Mouse (Mus musculus) neural tube, embryonic 13.5 days (tissue): Measurements from ENCODE around the gene Lima1. TPM values are rescaled to one million over a fixed set of nuclear protein-coding genes. Genes with fewer than 3 reads are reported as not detected.

Source experiments
- ATAC-seq: fragments of 200-750 bp; cut with Nextera tagmentation; 2 replicates; pipeline ENCODE4 v1.8.0; 2017; ENCODE audit warnings: low read depth, mild to moderate bottlenecking, moderate TSS enrichment, moderate library complexity
- H3K27ac ChIP-seq: fragments of 300-500 bp; sonication (generic); replicated peaks from 2 replicates; pipeline ENCODE4 v1.5.1; 2015; ENCODE audit warnings: moderate library complexity, mild to moderate bottlenecking, inconsistent platforms
- H3K27me3 ChIP-seq: fragments of 300-500 bp; sonication (generic); 2 replicates; pipeline ENCODE4 v1.6.1; 2015; ENCODE audit warnings: mild to moderate bottlenecking, inconsistent platforms
- H3K36me3 ChIP-seq: fragments of 300-500 bp; sonication (generic); 2 replicates; pipeline ENCODE4 v1.6.1; 2015; ENCODE audit warnings: mild to moderate bottlenecking, inconsistent platforms
- H3K4me1 ChIP-seq: fragments of 300-500 bp; sonication (generic); replicated peaks from 2 replicates; pipeline ENCODE4 v1.6.1; 2015; ENCODE audit warnings: inconsistent platforms
- H3K4me2 ChIP-seq: fragments of 300-500 bp; sonication (generic); 2 replicates; pipeline ENCODE4 v1.6.1; 2015; ENCODE audit warnings: inconsistent platforms, mild to moderate bottlenecking, moderate library complexity
- H3K4me3 ChIP-seq: fragments of 300-500 bp; sonication (generic); 2 replicates; pipeline ENCODE4 v1.5.1; 2015; ENCODE audit warnings: mild to moderate bottlenecking, inconsistent platforms
- H3K9ac ChIP-seq: fragments of 300-500 bp; sonication (generic); 2 replicates; pipeline ENCODE4 v1.6.1; 2015; ENCODE audit warnings: moderate library complexity, mild to moderate bottlenecking, inconsistent platforms
- H3K9me3 ChIP-seq: fragments of 300-500 bp; sonication (generic); 2 replicates; pipeline ENCODE4 v1.6.1; 2016; ENCODE audit warnings: inconsistent platforms
- WGBS: fragments of 180-500 bp; shearing (Covaris S2); methylation state at CpG from one replicate; pipeline ENCODE4 v1.1.7; 2015; 5-methylcytosine and 5-hydroxymethylcytosine counted together
- polyA plus RNA-seq: library from polyadenylated mRNA; unstranded; fragments of >200 nt; fragmentation: Nextera tagmentation; extraction: Ambion mirVana; gene quantifications from 2 replicates; pipeline ENCODE4 v1.2.1, GENCODE M21; 2015

Lima1 gene
- polyA plus RNA-seq, 1 experiment from 2014 or later, result 28.4 TPM

DNA sequence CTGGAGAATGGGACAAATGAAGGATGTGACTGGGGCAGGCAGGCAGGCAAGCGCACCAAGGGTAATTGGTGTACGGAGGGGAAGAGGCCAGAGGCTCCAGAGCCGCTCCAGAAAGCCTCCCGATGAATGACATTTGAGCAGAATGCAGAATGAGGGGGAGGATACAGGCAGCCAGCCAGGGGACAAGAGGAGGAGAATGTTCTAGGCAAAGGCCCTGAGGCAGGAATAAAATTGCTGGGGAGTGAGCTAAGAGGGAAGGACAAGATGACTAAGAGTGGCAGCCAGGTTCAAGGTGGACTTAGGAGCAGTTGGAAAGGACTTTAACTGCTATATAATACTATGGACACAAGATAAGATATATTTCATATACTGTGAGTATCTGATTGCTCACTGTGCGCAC is 9.3 kb downstream of the Lima1 start:
- WGBS, result 70% methylated on average over 5 of the region's 5 CpGs
- no peaks in the 10 kb centered on the region for H3K27me3 ChIP-seq
- no peaks in the 10 kb centered on the region for H3K9me3 ChIP-seq
- no peak overlapping the region for H3K4me2 ChIP-seq
- no peak for ATAC-seq
- no peak overlapping the region for H3K4me3 ChIP-seq
- no peak overlapping the region for H3K27ac ChIP-seq
- H3K36me3 ChIP-seq, result peaks cover 4% of the 10 kb centered on the region; the same call in 1 of the 2 replicates
- H3K9ac ChIP-seq, result no peak overlapping the region
- H3K4me1 ChIP-seq, result peaks cover 3% of the 10 kb centered on the region; the same call in 1 of the 2 replicates

DNA sequence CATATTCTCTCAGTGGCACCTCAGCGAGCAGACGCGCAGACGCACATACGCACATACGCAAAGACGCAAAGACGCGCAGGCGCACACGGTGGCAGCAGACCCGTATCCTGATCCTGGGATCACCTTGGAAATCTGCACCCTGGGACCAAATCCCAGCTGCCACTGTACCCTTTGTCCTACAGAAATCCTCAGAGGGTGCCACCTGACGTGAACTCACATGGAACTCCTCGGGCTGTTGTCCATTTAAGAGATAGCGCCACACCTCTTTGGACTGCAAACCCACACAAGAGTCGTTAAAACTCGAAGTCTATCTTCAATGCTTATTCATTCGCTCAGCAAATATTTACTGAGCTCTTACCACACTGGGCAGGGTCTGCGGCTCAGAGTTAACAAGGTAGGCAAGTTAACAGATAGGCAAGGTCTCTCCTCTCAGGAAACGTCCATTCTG is 9.7 kb downstream of the Lima1 start:
- ATAC-seq, result no peak
- H3K27ac ChIP-seq, result no peak overlapping the region
- no peak overlapping the region for H3K4me3 ChIP-seq
- H3K9me3 ChIP-seq, result no peaks in the 10 kb centered on the region
- H3K27me3 ChIP-seq, result no peaks in the 10 kb centered on the region
- H3K4me1 ChIP-seq, result peaks cover 3% of the 10 kb centered on the region; the same call in 1 of the 2 replicates
- H3K4me2 ChIP-seq, result no peak overlapping the region
- no peak overlapping the region for H3K9ac ChIP-seq
- WGBS, result 92% methylated on average over 20 of the region's 20 CpGs
- peaks cover 4% of the 10 kb centered on the region; the same call in 1 of the 2 replicates for H3K36me3 ChIP-seq

DNA sequence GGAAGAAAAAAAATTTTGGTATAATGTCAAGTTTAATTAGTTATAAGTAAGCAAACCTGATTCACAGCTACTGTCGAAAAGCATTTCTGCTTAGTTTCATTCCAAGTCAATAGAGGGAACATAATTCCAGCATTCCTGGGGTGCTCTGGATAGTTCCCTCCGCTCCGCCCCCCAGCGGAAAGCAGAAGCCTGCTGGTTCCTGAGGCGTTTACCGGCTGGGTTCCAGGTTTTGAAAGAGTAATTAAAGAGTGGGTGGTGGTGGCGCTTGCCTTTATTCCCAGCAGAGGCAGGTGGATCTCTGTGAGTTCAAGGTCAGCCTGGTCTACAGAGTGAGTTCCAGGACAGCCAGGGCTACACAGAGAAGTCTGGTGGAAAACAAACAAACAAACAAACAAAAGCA is 10.2 kb downstream of the Lima1 start:
- peaks cover 7% of the 10 kb centered on the region for H3K4me1 ChIP-seq
- H3K9me3 ChIP-seq, result no peaks in the 10 kb centered on the region
- H3K4me3 ChIP-seq, result no peak overlapping the region
- no peak overlapping the region for H3K4me2 ChIP-seq
- 84% methylated on average over 7 of the region's 7 CpGs for WGBS
- no peaks in the 10 kb centered on the region for H3K27me3 ChIP-seq
- no peak overlapping the region for H3K27ac ChIP-seq
- no peak for ATAC-seq
- H3K9ac ChIP-seq, result no peak overlapping the region
- H3K36me3 ChIP-seq, result peaks cover 4% of the 10 kb centered on the region; the same call in 1 of the 2 replicates

DNA sequence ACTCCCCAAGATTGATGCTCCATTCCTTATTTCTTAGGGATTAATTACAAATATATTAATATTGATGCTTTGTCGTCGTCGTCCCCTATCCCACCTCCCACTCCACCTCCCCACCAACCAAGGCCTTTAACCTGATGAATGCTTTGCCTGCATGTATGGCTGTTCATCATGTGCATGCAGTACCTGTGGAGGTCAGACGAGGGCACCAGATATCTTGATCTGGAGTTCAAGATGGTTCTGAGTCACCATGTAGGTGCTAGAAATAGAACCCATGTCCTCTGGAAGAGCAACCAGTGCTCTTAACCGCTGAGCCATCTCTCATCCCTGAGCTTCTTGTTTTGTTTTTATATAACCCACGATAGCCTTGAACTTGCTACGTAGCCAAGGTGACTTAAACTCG is 11.5 kb downstream of the Lima1 start:
- Histone ChIP-seq H3K4me3 (no peak overlapping the region), H3K9ac (no peak overlapping the region), H3K27me3 (no peaks in the 10 kb centered on the region), H3K9me3 (no peaks in the 10 kb centered on the region), H3K27ac (no peak overlapping the region), H3K36me3 (peaks cover 4% of the 10 kb centered on the region; the same call in 1 of the 2 replicates), H3K4me1 (peaks cover 16% of the 10 kb centered on the region), H3K4me2 (no peak overlapping the region)
- no peak for ATAC-seq
- WGBS, result 94% methylated on average over 8 of the region's 8 CpGs

DNA sequence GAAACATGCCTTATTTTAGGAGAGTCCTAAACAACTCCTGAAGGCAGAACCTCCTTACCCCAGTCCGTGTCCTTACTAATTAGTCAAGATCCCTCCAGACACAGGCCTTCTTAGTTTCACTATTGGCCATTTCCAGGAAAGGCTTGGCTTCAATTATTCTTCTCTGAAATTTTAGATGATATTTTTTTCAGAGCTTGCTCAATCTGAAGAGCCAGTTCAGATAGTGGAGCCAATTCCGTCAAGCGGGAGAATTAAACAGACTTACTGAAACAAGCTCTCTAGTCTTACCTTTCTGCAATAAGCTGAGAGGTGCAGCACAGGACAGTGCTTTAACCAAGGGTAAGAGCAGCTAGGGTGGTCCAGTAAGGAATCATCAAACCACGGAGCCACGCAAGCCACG is 11.9 kb downstream of the Lima1 start:
- H3K9me3 ChIP-seq, result no peaks in the 10 kb centered on the region
- peaks cover 16% of the 10 kb centered on the region for H3K4me1 ChIP-seq
- H3K27me3 ChIP-seq, result no peaks in the 10 kb centered on the region
- no peak overlapping the region for H3K4me2 ChIP-seq
- H3K36me3 ChIP-seq, result peaks cover 4% of the 10 kb centered on the region; the same call in 1 of the 2 replicates
- WGBS, result 98% methylated on average over 6 of the region's 6 CpGs
- ATAC-seq, result no peak
- H3K9ac ChIP-seq, result no peak overlapping the region
- H3K27ac ChIP-seq, result no peak overlapping the region
- H3K4me3 ChIP-seq, result no peak overlapping the region

DNA sequence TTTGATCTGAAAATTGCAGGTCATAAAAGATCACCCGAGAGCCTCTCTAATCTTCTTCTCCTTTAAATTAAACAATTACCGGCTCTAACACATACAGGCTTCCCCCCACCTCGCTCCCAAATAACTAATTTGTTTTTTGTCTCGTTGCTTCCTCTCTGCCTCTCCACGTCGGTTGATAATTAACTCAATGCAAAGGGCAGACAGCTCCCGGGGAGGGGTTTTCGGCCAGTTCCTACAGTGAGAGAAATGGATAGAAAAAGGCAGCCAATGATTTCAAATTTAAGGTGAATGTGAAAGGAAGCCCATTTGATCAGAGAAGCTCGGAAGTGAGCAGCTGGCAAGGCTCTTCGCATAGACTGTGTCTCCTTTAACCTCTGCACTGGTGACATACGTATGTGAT is 12.8 kb downstream of the Lima1 start:
- Histone ChIP-seq H3K9ac (no peak overlapping the region), H3K4me3 (no peak overlapping the region), H3K4me2 (no peak overlapping the region), H3K27ac (no peak overlapping the region), H3K36me3 (peaks cover 4% of the 10 kb centered on the region; the same call in 1 of the 2 replicates), H3K4me1 (peaks cover 16% of the 10 kb centered on the region), H3K27me3 (no peaks in the 10 kb centered on the region), H3K9me3 (no peaks in the 10 kb centered on the region)
- 42% methylated on average over 11 of the region's 11 CpGs for WGBS
- no peak for ATAC-seq

DNA sequence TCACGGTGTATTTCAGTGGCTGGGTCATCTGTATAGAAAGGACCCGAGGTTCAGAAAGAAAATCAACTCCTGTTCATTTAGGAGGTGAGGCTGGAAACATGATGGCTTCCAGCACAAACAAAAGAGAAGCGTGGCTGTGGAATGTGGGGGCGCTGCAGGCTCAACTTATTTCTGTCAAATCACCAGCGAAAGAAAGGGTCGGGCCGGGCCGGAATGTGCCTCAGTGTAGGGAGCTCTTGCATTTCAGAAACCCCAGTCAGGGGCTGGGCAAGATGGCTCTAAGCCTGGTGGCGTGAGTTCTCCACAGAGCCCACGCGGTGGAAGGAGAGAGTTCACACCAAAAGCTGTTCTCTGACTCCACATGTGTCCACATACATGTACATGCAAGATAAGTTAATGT is 13.3 kb downstream of the Lima1 start:
- peaks cover 16% of the 10 kb centered on the region for H3K4me1 ChIP-seq
- no peak for ATAC-seq
- 47% methylated on average over 11 of the region's 11 CpGs for WGBS
- no peaks in the 10 kb centered on the region for H3K27me3 ChIP-seq
- H3K4me2 ChIP-seq, result no peak overlapping the region
- H3K27ac ChIP-seq, result no peak overlapping the region
- no peak overlapping the region for H3K4me3 ChIP-seq
- H3K9me3 ChIP-seq, result no peaks in the 10 kb centered on the region
- H3K36me3 ChIP-seq, result peaks cover 4% of the 10 kb centered on the region; the same call in 1 of the 2 replicates
- no peak overlapping the region for H3K9ac ChIP-seq

DNA sequence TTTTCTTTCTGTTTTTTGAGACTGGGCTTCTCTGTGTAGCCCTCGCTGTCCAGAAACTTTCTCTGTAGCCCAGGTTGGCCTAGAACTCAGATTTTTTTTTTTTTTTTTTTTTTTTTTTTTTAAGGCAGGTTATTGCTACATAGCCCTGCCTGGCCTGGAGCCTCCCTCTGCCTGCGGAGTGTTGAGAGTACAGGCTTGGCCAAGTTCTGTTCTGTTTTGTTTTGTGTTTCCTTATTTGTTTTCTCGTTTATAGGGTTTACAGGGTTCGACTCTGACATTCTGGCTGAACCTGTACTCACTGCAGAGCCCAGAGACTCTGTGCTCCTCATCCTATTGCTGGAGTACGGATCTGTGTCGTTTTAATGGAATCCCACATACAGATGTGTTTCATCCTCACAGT is 13.7 kb downstream of the Lima1 start:
- Histone ChIP-seq H3K9ac (no peak overlapping the region), H3K4me3 (no peak overlapping the region), H3K27ac (no peak overlapping the region), H3K9me3 (no peaks in the 10 kb centered on the region), H3K4me2 (no peak overlapping the region), H3K36me3 (peaks cover 4% of the 10 kb centered on the region; the same call in 1 of the 2 replicates), H3K27me3 (no peaks in the 10 kb centered on the region), H3K4me1 (peaks cover 16% of the 10 kb centered on the region)
- 73% methylated on average over 6 of the region's 6 CpGs for WGBS
- ATAC-seq, result no peak

DNA sequence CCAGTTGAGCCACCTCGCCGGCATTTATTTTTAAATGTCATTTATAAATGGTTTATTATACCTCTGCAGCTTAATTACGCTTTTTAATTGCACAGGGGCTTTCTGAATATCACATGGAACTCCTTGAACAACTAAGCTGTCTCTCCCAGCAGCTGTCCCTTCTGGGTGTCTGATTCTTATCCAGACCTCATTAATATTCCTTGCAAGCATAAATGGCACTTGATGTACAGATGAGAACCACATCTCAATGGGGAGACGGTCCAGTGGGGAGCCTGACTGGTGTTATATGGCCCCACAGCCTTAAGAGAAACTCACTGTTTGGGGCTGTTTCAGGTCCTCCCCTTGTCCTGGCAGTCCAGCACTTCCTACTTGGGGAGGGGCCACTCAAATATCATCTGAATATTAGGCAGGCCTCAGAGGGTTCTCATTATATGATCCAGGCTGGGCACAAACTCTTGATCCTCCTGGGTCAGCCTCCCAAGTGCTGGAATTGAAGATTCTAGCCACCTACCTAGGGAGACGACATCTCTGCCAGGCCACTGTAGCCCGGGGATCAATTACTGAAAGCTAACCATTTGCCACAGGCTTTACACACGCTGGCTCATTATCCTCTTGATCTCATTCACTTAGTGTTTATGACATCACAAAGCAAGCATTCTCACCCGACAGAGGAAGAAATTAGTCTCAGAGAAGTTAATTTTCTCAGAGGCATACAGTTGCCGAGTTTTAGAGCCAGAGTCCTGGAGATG is 15.4 kb downstream of the Lima1 start:
- peaks cover 4% of the 10 kb centered on the region; the same call in 1 of the 2 replicates for H3K36me3 ChIP-seq
- peak overlapping the region; percentile 76 for H3K27ac ChIP-seq
- no peaks in the 10 kb centered on the region for H3K9me3 ChIP-seq
- no peak overlapping the region for H3K4me2 ChIP-seq
- H3K9ac ChIP-seq, result no peak overlapping the region
- H3K27me3 ChIP-seq, result no peaks in the 10 kb centered on the region
- H3K4me1 ChIP-seq, result peaks cover 16% of the 10 kb centered on the region
- no peak overlapping the region for H3K4me3 ChIP-seq
- no peak for ATAC-seq
- 26% methylated on average over 9 of the region's 9 CpGs for WGBS

DNA sequence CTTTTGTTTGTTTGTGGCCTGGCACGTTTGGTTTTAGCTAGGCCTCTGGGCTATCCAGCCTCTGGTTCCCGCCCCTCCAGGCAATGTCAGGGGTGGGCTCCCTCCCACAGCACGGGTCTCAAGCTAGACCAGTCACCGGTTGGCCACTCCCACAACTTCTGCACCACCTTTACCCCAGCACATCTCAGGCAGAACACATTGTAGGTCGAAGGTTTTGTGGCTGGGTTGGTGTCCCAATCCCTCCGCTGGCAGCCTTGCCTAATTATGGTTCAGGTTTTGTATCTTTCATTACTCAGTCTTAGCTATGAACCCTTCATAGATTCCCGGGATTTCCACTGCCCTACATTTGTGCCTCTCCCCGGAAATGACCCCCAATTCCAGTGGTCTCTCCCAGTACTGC is 17.8 kb downstream of the Lima1 start:
- no peak for ATAC-seq
- H3K4me2 ChIP-seq, result no peak overlapping the region
- 61% methylated on average over 8 of the region's 8 CpGs for WGBS
- H3K9ac ChIP-seq, result no peak overlapping the region
- H3K4me1 ChIP-seq, result peaks cover 15% of the 10 kb centered on the region
- H3K9me3 ChIP-seq, result no peaks in the 10 kb centered on the region
- no peaks in the 10 kb centered on the region for H3K27me3 ChIP-seq
- no peak overlapping the region for H3K27ac ChIP-seq
- no peak overlapping the region for H3K4me3 ChIP-seq
- no peaks in the 10 kb centered on the region for H3K36me3 ChIP-seq

DNA sequence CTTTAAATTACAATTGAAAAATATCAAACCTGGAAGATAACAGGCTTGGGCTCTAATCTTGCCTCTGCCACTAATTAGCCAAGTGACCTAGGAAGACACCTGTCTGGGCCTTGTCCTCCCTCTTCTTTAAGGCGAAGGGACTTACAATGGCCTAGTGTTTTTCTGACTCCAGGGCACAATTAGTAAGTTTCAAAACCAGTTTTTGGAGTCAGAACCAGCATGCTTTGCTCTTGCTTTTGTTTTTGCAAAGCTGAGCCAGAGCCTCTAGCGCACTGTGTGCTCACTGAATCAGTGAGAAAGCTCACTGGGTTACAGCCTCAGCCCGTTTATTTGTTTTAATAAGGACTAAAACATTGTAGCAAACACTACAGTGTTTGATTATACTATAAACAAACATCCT is 20.1 kb downstream of the Lima1 start:
- Histone ChIP-seq H3K4me1 (peaks cover 9% of the 10 kb centered on the region), H3K9me3 (no peaks in the 10 kb centered on the region), H3K4me3 (no peak overlapping the region), H3K4me2 (no peak overlapping the region), H3K27ac (no peak overlapping the region), H3K36me3 (no peaks in the 10 kb centered on the region), H3K27me3 (no peaks in the 10 kb centered on the region), H3K9ac (no peak overlapping the region)
- no peak for ATAC-seq
- WGBS, result 72% methylated on average over 3 of the region's 3 CpGs

DNA sequence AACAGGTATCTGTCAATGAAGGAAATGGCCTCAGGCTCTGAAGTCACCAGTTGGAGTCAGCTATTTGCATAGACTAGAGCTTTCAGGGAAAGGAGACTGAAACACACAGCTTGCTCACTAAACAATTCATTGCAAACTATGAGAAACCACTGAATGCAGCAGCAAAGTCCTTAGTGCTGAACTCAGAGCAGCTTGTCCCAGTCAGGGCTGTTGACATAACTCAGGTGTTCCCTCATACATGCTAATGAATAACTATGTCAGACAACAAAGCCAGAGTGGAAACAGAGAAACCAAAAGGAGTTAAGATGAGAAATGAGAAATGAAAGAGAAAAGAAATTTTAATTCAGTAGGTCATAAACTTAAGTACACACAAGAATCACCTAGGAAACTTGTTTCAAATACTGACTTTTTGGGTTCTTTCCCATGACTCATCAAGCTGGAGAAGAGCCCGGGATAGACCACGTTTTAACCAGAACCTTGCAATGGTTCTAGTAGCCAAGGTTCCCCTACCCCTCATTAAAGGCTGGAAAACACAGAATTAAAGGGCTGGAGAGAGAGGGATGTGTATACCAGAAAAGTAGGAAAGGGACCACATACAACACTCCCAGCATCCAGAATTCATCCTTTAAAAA is 22.5 kb downstream of the Lima1 start:
- H3K4me3 ChIP-seq, result no peak overlapping the region
- no peak overlapping the region for H3K27ac ChIP-seq
- ATAC-seq, result no peak

More for the DNA sequence above, 22.5 kb downstream of the Lima1 start:
- no peaks in the 10 kb centered on the region for H3K36me3 ChIP-seq
- H3K9ac ChIP-seq, result no peak overlapping the region
- WGBS, result 95% methylated on average over 2 of the region's 2 CpGs
- H3K4me1 ChIP-seq, result peaks cover 8% of the 10 kb centered on the region; the same call in 1 of the 2 replicates
- H3K27me3 ChIP-seq, result no peaks in the 10 kb centered on the region
- H3K9me3 ChIP-seq, result no peaks in the 10 kb centered on the region
- no peak overlapping the region for H3K4me2 ChIP-seq
